Mouse (Mus musculus): ENCODE data around the gene Tmem120b.

- TF ChIP-seq CTCF (conservative IDR thresholded peaks at IDR 0.05; ENCODE audit: insufficient read depth, insufficient read length, low read depth, low read length) (no peak), POLR2A (IDR thresholded peaks at IDR 0.05; ENCODE audit: low read depth, low read length) (no peak)
These were observed 74.2 kb downstream of the Tmem120b start, which contains the start of gene Setd1b for GRCm38 (mm10) chr5:123142161-123143157.
